Mouse (Mus musculus) forebrain, embryonic 14.5 days (tissue): ENCODE measurements around the gene Cpa3. TPM values are rescaled to one million over a fixed set of nuclear protein-coding genes. Genes with fewer than 3 reads are reported as not detected.

Source experiments
- ATAC-seq: fragments of 200-750 bp; cut with Nextera tagmentation; 2 replicates; pipeline ENCODE4 v1.8.0; 2017; ENCODE audit warnings: mild to moderate bottlenecking, moderate library complexity
- DNase-seq: peaks from one replicate; pipeline ENCODE4 v3.0.0-alpha.2; 2015; ENCODE audit warnings: low spot score
- H3K27ac ChIP-seq: fragments of 300-500 bp; sonication (generic); 2 replicates; pipeline ENCODE4 v1.5.1; 2014; ENCODE audit warnings: low read depth, mild to moderate bottlenecking, control low read depth, low read length, moderate library complexity
- H3K27me3 ChIP-seq: fragments of 300-500 bp; sonication (generic); replicated peaks from 2 replicates; pipeline ENCODE4 v1.6.1; 2014; ENCODE audit warnings: low read length, control low read depth, mixed read lengths; ENCODE audit not compliant: control insufficient read depth, insufficient read depth
- H3K36me3 ChIP-seq: fragments of 300-500 bp; sonication (generic); 2 replicates; pipeline ENCODE4 v1.6.1; 2014; ENCODE audit warnings: low read length, control low read depth; ENCODE audit not compliant: control insufficient read depth, insufficient read depth
- H3K4me1 ChIP-seq: fragments of 300-500 bp; sonication (generic); 2 replicates; pipeline ENCODE4 v1.6.1; 2014; ENCODE audit warnings: antibody characterized with exemption, low read length, control low read depth; ENCODE audit not compliant: control insufficient read depth, insufficient read depth
- H3K4me2 ChIP-seq: fragments of 300-500 bp; sonication (generic); 2 replicates; pipeline ENCODE4 v1.6.1; 2014; ENCODE audit warnings: mild to moderate bottlenecking, control low read depth, low read length
- H3K4me3 ChIP-seq: fragments of 300-500 bp; sonication (generic); 2 replicates; pipeline ENCODE4 v1.5.1; 2014; ENCODE audit warnings: low read depth, low read length, control low read depth
- H3K9ac ChIP-seq: fragments of 300-500 bp; sonication (generic); 2 replicates; pipeline ENCODE4 v1.6.1; 2014; ENCODE audit warnings: mild to moderate bottlenecking, low read length, control low read depth, moderate library complexity
- H3K9me3 ChIP-seq: fragments of 300-500 bp; sonication (generic); replicated peaks from 2 replicates; pipeline ENCODE4 v1.6.1; 2016; ENCODE audit warnings: low read length, control low read depth, mixed read lengths; ENCODE audit not compliant: control insufficient read depth
- WGBS: fragments of 180-500 bp; shearing (Covaris S2); extraction: QIAGEN DNeasy Blood & Tissue Kit; methylation state at CpG from one replicate; pipeline ENCODE4 v1.1.7; 2014; 5-methylcytosine and 5-hydroxymethylcytosine counted together
- polyA plus RNA-seq: library from polyadenylated mRNA; unstranded; fragments of >200 nt; fragmentation: Nextera tagmentation; extraction: Ambion mirVana; gene quantifications from 2 replicates; pipeline ENCODE4 v1.2.1, GENCODE M21; 2014

Gene Cpa3
- polyA plus RNA-seq, result 0.23 TPM in 1 of 2 replicates, not detected in the other

DNA sequence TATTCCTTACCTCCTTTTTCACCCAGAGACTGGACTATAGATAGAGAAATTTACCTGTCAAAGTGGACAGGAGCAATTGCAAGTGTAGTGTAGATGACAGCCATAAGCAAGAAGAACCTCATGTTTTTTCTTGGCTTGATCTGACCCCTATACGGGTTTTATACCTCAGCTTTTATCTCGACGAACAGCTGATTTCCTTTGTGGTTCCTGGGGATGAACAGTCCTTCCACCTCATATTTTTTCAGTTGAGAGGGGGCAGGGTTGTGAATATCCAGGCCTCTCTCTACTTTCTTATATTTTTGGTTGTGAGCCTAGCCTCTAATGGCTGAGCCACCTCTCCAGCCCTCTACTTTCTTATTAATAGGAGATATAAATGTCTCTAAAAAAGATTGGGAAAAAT, at the start of gene Cpa3:
Gene Cpa3 (minus strand): TSS at position 132 of the 400 bp plus-strand sequence.
- 88% methylated on average over 3 of the region's 3 CpGs for whole genome bisulfite sequencing
- Histone ChIP-seq H3K4me2 (no peak within 1 kb of the TSS), H3K27me3 (no peaks in the 10 kb centered on the region), H3K4me3 (no peak within 1 kb of the TSS), H3K9ac (no peak within 1 kb of the TSS), H3K36me3 (no peaks in the 10 kb centered on the region), H3K4me1 (no peaks in the 10 kb centered on the region), H3K27ac (no peak within 1 kb of the TSS), H3K9me3 (no peaks in the 10 kb centered on the region)
- no peak for DNase-seq
- no peak for ATAC-seq

DNA sequence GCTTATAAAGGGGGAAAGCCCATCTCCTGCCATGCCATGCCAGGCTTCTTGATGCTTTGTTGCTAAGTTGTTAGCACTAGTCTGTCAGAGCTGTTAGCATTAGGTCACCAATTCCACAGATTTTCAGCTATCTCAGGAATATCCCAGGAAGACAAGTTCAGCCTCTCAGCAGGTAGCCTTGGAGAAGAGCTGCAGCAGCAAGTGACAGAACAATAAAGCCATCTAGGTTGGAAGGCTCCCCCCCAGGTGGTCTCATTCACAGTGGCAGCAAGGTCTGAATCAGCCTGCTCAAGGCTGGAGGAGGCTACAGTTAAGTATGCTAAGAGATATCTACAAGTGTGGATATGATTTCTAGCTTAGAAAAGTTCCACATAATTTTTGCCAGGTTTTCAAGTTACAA, 49.4 kb upstream of the Cpa3 start:
- H3K27ac ChIP-seq, result no peak overlapping the region
- DNase-seq (no peak), ATAC-seq (no peak)
- H3K4me1 ChIP-seq, result no peaks in the 10 kb centered on the region
- no peak overlapping the region for H3K9ac ChIP-seq
- no peak overlapping the region for H3K4me2 ChIP-seq
- no peaks in the 10 kb centered on the region for H3K36me3 ChIP-seq
- H3K27me3 ChIP-seq, result no peaks in the 10 kb centered on the region
- no peaks in the 10 kb centered on the region for H3K9me3 ChIP-seq
- no peak overlapping the region for H3K4me3 ChIP-seq

DNA sequence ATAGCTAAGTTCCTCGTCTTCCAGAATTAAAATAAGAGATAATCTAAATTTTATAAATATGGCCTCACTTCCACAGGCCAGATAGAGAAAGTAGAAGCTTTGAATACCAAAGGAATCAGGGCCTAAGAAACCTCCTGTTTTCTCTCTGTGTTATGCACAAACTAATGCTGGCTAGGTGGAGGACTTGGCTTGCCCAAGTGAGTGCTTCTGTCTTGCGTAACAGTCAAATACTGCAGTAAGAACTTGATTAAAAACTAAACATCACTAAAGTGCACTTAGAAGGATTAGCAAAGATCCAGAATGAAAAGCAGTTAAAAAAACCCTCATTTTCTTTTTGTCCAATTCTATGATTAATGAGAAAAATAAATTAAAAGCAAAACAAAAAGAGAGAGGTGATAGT, 46.8 kb upstream of the Cpa3 start:
- Histone ChIP-seq H3K4me3 (no peak overlapping the region), H3K36me3 (no peaks in the 10 kb centered on the region), H3K4me2 (no peak overlapping the region), H3K9ac (no peak overlapping the region), H3K9me3 (no peaks in the 10 kb centered on the region), H3K27me3 (no peaks in the 10 kb centered on the region), H3K4me1 (no peaks in the 10 kb centered on the region), H3K27ac (no peak overlapping the region)
- WGBS, result 96% methylated on average over 2 of the region's 2 CpGs
- DNase-seq (no peak), ATAC-seq (no peak)

DNA sequence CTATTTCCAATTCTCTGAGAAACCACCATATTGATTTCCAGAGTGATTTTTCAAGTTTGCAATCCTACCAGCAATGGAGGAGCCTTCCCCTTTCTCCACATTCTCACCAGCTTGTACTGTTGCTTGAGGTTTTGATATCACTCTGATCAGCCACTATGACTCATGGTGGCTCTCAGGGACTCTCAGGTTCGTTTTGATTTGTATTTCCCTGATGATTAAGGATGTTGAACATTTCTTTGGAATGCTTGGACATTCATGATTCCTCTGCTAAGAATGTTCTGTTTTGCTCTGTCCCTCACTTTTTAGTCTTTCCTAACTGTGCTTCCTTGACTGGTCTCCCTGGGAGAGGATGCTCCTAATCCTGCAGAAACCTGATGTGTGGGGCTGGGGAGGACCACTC, 39.8 kb upstream of the Cpa3 start:
- no peaks in the 10 kb centered on the region for H3K36me3 ChIP-seq
- DNase-seq (no peak), ATAC-seq (no peak)
- H3K9ac ChIP-seq, result no peak overlapping the region
- H3K4me1 ChIP-seq, result no peaks in the 10 kb centered on the region
- H3K27me3 ChIP-seq, result no peaks in the 10 kb centered on the region
- H3K4me3 ChIP-seq, result no peak overlapping the region
- H3K9me3 ChIP-seq, result no peaks in the 10 kb centered on the region
- no peak overlapping the region for H3K27ac ChIP-seq
- 57% methylated on average over 1 of the region's 1 CpGs for WGBS
- H3K4me2 ChIP-seq, result no peak overlapping the region

DNA sequence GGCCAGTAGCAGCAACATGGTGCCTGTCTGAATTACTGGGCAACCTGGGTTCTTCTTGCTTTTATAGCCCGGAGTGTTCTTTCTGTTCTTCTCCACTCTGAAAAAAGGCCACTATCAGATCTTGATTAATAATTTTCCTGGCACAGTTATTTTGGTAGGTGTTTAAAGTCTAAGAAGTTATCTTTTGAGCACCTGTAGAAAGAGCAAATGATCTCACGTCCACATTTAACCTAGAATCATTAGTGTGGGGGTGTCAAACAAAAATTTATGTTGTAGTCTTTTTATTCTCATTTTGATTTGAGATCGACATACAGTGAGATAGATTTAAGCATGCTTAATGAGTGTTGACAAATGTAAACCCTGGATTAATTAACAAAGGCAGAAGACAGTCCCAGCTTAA, 33.7 kb upstream of the Cpa3 start, which contains the start of gene Cpb1:
Gene Cpb1 (minus strand): TSS at position 101 of the 400 bp plus-strand sequence.
- ATAC-seq (no peak), DNase-seq (no peak)
- Histone ChIP-seq H3K4me2 (no peak within 1 kb of the TSS), H3K4me1 (no peaks in the 10 kb centered on the region), H3K9ac (no peak within 1 kb of the TSS), H3K27ac (no peak within 1 kb of the TSS), H3K27me3 (no peaks in the 10 kb centered on the region), H3K9me3 (no peaks in the 10 kb centered on the region), H3K36me3 (no peaks in the 10 kb centered on the region), H3K4me3 (no peak within 1 kb of the TSS)
- 85% methylated on average over 3 of the region's 3 CpGs for WGBS

DNA sequence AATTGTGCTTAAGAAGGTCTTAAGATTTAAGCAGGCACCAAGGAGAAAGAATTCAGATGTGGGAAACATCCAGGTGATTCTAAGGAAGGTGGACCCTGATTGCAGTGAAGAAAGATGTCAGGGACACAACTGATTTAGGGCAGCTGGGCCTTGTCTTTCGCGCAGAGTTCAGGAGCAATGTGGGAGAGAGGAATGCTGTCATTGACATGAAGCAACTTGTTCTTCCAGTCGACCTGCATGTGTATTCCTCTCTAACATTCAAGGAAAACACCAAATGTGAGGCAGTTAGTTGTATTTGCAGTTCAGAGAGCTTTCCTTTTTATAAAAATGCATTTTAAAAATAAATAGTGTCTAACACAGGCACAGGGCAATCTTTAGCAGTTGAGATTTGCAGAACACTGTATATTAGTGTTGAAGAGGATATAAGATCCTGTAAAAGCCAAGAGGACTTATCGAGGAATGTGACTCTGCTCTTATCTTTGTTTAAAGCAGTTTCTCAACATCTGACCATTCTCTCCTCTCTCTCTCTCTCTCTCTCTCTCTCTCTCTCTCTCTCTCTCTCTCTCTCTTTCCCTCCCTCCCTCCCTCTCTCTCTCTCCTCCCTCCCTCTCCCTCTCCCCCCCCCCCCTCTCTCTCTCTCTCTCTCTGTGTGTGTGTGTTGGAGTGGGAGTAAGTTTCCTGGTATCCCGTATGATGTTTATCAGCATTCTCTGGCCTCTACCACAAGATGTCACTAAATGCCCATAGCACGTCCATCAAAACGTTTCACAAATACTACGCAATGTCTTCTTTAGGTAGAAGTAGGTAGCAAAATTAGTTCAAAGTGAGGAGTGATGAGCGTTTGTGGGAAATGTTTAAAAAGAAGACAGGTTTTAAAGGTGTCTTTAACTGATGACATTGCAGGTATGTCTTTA, 12.8 kb upstream of the Cpa3 start:
- no peak for ATAC-seq
- DNase-seq, result peak; percentile 31
- 47% methylated on average over 9 of the region's 9 CpGs for WGBS

DNA sequence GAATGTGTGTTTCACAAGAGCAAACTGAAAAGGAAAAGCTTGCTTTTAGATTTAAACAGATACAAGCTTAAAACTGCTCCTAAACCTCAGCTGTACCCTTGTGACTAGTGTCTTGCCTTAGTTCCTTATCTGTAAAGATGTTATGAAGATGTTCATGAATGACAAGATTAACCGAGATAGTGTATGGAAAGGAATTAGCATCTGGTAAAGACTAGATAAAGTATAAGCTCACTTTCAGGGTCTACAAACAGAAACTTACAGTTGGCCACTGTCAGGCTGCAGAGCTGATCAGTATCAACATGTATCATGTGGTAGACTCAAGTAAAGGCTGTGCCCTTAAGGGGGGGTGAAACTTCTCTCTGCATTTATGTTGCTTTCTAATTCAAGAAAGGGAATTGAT, 1.9 kb upstream of the Cpa3 start:
- ATAC-seq (no peak), DNase-seq (no peak)
- Histone ChIP-seq H3K9me3 (no peaks in the 10 kb centered on the region), H3K27me3 (no peaks in the 10 kb centered on the region), H3K9ac (no peak overlapping the region), H3K4me2 (no peak overlapping the region), H3K27ac (no peak overlapping the region), H3K4me3 (no peak overlapping the region), H3K4me1 (no peaks in the 10 kb centered on the region), H3K36me3 (no peaks in the 10 kb centered on the region)
- WGBS, result 90% methylated on average over 1 of the region's 1 CpGs

More for the DNA sequence above, 12.8 kb upstream of the Cpa3 start:
- H3K27me3 ChIP-seq, result no peaks in the 10 kb centered on the region
- H3K9me3 ChIP-seq, result no peaks in the 10 kb centered on the region
- no peak overlapping the region for H3K4me2 ChIP-seq
- H3K4me3 ChIP-seq, result no peak overlapping the region
- H3K36me3 ChIP-seq, result no peaks in the 10 kb centered on the region
- H3K27ac ChIP-seq, result no peak overlapping the region
- no peaks in the 10 kb centered on the region for H3K4me1 ChIP-seq
- no peak overlapping the region for H3K9ac ChIP-seq

DNA sequence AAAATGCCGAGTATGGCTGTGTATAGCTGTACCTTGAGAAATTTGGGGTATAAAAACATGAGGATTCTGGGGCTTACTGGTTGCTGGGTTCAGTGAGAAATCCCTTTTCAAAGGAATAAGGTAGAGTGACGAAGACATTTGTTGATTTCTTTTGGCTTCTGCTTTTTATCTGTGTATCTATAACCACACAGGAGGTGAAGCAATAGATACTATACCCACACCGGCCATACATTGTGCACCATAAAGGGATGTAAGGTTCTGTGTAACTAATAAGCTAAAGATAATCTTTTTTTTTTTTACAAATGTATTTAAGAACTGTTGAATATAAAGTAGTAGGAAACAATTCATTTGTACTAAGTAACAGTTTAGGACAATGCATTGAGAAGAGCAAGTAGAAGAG, 2.2 kb downstream of the Cpa3 start:
- no peak for ATAC-seq
- 90% methylated on average over 3 of the region's 3 CpGs for WGBS
- no peaks in the 10 kb centered on the region for H3K36me3 ChIP-seq

DNA sequence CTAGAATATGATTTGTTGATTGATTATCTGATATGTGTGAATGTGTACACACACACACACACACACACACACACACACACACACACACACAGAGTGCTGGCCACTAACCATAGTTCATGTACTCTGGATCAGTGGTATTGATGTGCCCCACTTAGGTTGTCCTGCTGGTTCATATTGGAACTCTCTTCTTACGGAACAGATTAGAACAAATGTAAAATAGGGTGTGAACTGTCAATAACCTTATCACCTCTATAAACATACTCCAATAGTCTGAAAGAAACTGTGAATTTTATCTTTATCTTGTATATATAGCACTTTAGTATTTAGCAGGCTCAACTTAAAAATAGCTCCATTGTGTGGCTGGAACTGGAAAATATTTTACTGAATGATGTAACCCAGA, 5.0 kb downstream of the Cpa3 start:
- Histone ChIP-seq H3K27ac (no peak overlapping the region), H3K9ac (no peak overlapping the region), H3K9me3 (no peaks in the 10 kb centered on the region), H3K4me2 (no peak overlapping the region), H3K4me1 (no peaks in the 10 kb centered on the region), H3K4me3 (no peak overlapping the region), H3K36me3 (no peaks in the 10 kb centered on the region), H3K27me3 (no peaks in the 10 kb centered on the region)
- WGBS, result 93% methylated on average over 1 of the region's 1 CpGs
- ATAC-seq (no peak), DNase-seq (no peak)

More for the DNA sequence above, 2.2 kb downstream of the Cpa3 start:
- Histone ChIP-seq H3K27ac (no peak overlapping the region), H3K4me2 (no peak overlapping the region), H3K4me3 (no peak overlapping the region), H3K9ac (no peak overlapping the region), H3K4me1 (no peaks in the 10 kb centered on the region), H3K9me3 (no peaks in the 10 kb centered on the region), H3K27me3 (no peaks in the 10 kb centered on the region)
- DNase-seq, result no peak
